Mouse (Mus musculus) cerebellum, adult 8-10 months (tissue): Measurements from ENCODE around the gene Dusp3.
"Not testable (repeated sequence)": the region's sequence is repeated elsewhere in the genome, so short reads cannot be mapped to it uniquely, and the experiment has no call there.

Experiments
- DNase-seq: peaks from one replicate; pipeline ENCODE4 v3.0.0; 2022

The Dusp3 gene

DNA sequence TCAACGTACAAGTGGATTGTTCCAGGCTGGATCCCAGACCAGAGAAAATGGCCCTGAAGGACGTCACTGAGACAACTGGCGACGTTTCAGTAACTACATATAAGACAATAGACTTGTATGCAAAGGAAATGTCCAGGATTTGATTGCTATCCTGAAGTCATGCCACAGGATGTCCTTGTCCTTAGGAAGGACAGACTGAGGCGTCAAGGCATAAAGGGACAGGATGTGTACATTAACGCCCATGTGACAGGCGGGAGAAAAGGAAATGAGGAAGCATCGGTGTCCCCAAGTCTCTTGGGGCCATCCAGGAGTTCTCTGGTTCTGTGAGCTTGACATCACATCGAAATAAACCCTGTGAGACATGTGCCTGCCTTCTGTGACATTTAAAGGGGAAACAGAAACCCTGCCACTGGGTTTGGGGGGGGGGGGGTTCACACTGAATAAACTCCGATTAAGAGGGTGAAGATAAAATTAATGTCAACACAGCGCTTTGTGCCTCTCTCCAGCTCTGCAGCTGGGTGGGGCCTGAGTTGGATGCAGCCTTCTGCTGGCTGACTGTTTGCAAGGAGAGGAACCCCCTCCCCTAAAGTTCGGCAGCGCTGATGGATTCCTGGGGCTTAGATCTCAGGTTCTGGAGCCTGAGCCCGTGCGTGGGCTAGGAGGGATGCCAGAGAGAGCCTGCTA is 22.3 kb upstream of the Dusp3 start:
- DNase-seq, result no peak

DNA sequence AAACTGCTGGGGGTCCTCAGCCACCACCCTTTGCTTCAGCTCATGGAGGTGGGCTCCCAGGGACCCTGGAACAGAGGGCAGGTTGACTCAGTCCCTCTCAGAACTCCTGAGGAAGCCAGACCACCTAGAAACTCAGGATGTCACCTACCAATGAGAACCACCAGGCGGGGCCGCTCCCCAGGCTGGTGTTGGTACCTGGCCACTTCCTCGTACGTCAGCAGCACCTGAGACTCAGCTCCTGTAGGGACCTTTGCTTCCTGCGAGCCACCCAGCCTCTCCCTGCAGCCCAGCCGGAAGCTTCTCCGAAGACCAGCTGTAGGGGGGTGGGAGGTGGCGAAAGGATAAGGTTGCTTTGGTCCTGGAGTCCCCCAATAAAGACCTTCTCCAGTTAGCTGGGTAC is 21.6 kb upstream of the Dusp3 start:
- DNase-seq, result no peak

DNA sequence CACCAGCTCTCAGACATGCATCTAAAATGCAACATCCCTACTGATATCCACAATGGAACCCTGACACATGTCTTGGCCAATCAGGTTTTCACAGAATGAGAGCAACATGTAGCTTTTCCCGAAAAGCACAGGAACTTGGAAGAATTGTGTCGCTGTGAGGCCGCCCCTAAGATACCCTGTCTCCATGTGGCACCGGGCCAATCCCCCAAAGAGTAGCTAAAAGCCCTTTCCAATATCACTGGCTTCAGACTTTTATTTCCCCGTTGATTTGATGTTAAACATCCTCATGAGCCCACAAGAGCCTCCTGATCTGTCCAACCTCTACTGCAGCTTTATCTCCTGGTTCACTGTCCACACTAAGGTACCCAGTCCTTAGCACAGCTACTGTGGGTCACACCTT is 19.9 kb upstream of the Dusp3 start:
- no peak for DNase-seq

DNA sequence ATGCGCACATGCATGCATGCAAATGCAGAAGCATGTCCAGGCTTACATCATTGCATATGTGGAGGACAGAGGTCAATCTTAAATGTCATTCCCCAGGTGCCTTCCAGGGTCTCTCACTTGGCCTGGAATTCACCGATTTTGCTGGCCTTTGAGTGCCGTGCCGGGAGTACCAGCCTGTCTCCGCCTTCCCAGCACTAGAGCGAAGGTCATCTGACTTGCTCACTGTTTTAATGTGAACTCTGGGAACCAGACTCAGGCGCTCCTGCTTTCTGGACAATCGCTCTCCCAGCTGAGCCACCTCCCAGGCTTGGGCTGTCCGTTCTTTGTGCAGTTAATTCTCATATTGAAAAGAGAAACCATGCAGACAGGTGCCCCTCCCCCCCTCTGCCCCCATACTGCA is 19.5 kb upstream of the Dusp3 start:
- no peak for DNase-seq

DNA sequence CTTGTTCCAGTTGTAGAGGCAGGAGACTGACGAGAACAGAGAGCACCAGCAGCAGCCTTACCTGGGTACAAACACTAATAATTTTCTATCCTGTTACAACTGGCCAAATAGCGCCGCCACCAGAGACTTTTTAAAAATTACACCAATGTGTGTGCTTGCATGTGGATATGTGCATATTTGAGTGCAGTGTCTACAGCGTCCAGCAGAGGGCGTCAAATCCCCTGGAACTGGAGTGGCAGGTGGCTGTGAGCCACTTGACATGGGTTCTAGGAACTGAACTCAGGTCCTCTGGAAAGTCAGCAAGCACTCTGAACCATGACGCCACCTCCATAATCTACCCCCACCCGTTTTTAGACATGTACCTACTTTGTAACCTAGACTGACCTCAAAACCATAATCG is 17.4 kb upstream of the Dusp3 start:
- DNase-seq, result no peak

DNA sequence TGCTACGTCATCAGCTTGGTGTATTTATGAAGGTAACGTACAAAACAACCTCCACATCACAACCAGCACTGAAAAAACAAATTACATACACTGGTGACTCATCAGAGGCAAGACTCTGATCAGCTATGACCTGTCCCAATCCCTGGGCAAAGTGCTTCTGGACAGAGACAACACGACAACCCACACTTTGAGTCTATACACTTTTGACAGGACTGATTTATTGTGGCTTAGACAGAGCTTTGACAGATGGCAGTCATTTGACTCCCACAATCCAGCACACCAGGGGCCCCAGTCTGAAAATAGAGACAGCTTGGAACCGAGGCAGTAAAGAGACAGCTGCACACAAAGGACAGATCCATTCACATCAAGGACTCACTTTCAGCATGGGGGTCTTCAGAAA is 12.7 kb upstream of the Dusp3 start:
- no peak for DNase-seq

- no peak for DNase-seq
These were observed 11.4 kb upstream of the Dusp3 start for GRCm38 (mm10) chr11:101998258-101998657.

DNA sequence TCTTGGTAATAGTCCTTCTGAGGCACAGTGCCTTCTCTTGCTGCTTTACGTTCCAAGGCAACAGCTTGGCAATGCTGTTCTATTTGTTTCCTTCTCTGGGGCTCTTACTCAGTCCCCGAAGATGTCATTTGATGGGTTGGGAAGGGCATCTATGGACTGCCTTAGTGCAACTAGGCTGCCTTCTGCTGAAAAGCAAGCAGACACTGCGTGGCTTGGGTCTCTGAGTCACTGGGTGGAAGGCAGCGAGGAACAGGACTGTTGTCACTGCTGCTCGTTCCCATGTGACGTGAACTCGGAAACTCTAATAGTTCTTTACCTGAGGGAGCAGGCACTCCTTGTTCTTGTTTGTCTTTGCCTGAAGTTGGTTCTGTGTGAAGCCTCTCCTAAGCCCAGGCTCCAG is 9.1 kb upstream of the Dusp3 start:
- DNase-seq, result no peak

DNA sequence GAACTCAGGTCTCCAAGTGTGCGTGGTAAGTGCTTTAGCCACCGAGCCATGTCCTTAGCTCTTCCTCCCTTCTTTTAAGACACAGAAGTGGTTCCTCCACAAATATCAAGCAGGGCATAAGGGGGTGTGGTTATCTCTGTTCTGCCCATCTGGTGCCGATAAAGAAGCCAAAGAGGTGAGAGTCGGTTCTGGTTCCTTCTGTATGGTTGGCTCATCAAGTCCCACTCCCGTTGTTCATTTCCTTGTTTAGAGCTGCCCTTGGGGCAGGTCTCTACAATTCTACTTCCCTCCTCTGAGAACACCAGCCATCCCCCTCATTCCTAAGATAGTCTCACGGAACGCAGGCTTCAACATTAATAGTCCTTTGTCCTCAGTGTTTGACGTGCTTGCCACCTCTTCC is 7.3 kb upstream of the Dusp3 start:
- no peak for DNase-seq

GRCm38 (mm10) chr11:101992411-101992810 is 5.6 kb upstream of the Dusp3 start:
- no peak for DNase-seq

GRCm38 (mm10) chr11:101991813-101992212 is 5.0 kb upstream of the Dusp3 start:
- no peak for DNase-seq

DNA sequence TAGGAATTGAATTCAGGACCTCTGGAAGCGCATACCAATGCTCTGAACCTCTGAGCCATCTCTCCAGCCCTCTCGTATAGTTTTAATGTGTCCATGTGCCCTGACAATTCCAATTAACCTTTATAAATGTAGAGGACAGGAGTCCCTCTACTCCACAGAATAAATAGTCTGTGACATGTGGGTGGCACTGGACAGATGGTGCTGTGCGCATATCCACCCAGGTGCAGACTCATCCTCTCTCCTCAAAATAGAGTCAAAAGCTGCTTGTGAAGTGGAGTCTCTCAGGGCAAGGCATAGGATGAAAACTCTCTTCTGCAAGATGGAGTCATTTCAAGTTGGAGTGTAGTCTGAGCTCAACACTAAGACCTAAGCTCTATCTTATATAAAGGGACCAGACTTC is 3.4 kb upstream of the Dusp3 start:
- DNase-seq, result no peak

DNA sequence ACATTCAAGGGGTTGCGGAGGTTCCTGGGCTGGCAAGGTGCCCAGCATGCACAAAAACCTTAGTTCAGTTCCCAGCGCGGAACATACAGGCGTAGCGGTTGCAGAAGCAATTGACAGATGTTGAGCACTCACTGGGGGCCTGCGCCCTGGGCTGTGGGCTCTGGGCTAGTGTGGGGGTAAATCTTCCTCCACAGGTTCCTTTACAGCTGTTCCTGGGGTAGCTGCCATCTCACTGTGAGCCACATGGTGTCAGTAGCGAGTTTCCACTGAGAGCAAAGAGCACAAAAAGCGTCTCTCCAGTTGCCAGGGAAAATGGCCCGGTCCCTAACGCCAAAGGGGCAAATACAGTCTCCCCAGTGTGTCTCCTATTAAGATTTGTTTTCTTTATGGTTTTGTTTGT is 823 bp downstream of the Dusp3 start:
- DNase-seq, result peak; percentile 91

GRCm38 (mm10) chr11:101985450-101985849 is 1.4 kb downstream of the Dusp3 start:
- not testable (repeated sequence) for DNase-seq

GRCm38 (mm10) chr11:101984054-101985025 is 2.5 kb downstream of the Dusp3 start, which contains the start of gene Cfap97d1:
Gene Cfap97d1 (plus strand): TSS chr11:101984279.
- peak; percentile 94 for DNase-seq

DNA sequence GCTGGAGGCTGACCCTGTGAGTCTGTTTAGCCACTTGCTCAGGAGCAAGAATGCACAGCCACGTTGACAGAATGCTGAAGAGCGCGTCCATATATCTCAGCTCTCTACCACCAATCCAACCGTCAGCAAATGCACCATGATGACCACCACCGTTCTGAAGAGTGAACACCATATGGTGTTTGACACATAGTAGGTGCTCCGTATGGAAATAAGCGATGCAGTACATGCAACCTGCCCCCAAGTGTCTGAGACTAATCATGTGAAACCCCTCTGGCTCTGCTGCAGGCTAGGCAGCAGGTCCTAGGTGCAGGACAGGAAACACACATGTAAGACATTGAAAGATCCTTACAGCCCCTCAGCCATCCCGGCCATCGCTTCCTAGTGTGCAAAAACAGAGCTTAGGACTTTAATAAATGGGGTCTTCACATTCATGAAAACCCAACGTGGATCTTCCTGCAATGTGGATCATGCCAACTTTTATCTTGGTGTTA is 3.3 kb downstream of the Dusp3 start:
- no peak for DNase-seq

GRCm38 (mm10) chr11:101982981-101983411 is 3.8 kb downstream of the Dusp3 start:
- DNase-seq, result peak; percentile 43

DNA sequence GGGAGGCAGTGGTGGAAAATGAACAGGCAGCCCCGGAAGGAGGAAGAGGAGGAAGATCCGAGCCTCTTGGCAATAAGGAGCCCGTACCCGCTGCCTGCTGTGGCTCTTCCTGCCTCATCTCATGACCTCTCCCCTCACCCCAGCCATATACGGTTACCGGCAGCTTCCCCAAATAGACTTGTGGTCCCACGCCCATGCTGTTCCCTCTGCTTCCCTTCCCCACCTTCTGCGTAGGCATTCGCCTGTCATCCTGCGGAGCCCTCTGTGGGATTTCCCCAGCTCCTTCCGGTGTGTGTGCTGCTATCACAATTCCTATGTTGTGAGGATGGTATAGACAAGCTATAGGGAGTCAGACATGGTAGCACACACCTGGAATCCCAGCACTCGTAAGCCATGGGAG is 5.0 kb downstream of the Dusp3 start:
- no peak for DNase-seq

- DNase-seq, result no peak
These were observed 6.1 kb downstream of the Dusp3 start for GRCm38 (mm10) chr11:101980603-101981157.

GRCm38 (mm10) chr11:101979140-101979539 is 7.7 kb downstream of the Dusp3 start:
- DNase-seq, result no peak

GRCm38 (mm10) chr11:101976949-101977348 is 9.9 kb downstream of the Dusp3 start:
- DNase-seq, result no peak

- DNase-seq, result no peak
These were observed 11.9 kb downstream of the Dusp3 start for GRCm38 (mm10) chr11:101974923-101975322.

GRCm38 (mm10) chr11:101974181-101974580 is 12.6 kb downstream of the Dusp3 start:
- DNase-seq, result no peak

DNA sequence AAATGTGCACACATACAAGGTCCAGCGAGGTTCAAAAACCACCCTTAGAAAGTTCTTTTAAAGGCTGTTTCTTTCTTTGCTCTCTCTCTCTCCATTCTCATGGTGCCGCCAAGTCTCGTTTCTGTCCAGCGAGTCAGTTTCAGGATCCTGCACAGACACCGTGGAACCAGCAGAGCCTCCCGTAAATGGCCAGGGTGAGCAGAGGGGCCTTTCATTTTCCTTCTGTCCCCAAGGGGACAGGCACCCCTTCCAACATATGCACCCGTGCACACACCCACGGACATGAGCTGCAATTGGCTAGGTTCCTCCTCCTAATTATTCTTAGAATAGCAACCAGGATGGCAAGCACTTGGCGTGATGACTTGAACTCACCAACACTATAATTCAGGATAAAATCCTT is 13.3 kb downstream of the Dusp3 start:
- DNase-seq, result no peak
